Mouse (Mus musculus): Measurements from ENCODE around the gene Zzef1.

- TF ChIP-seq CTCF (IDR thresholded peaks at IDR 0.05; ENCODE audit: control insufficient read depth, insufficient read depth, low read length) (no peak), POLR2A (IDR thresholded peaks at IDR 0.05; ENCODE audit: borderline replicate concordance, control insufficient read depth, low read depth, low read length) (no peak)
These were observed 52.0 kb downstream of the Zzef1 start for GRCm38 (mm10) chr11:72847831-72848628.

Measured in bone marrow, adult 2 months (tissue).